Mouse (Mus musculus) limb, embryonic 14.5 days (tissue): ENCODE measurements around the gene Cmtm4. TPM values are rescaled to one million over a fixed set of nuclear protein-coding genes. Genes with fewer than 3 reads are reported as not detected.

Source experiments
- ATAC-seq: fragments of 200-750 bp; cut with Nextera tagmentation; 2 replicates; pipeline ENCODE4 v1.8.0; 2017; ENCODE audit warnings: low read depth, moderate number of reproducible peaks, moderate TSS enrichment; ENCODE audit not compliant: low FRiP score
- DNase-seq: peaks from one replicate; pipeline ENCODE4 v3.0.0-alpha.2; 2015; ENCODE audit warnings: low spot score
- H3K27ac ChIP-seq: fragments of 300-500 bp; sonication (generic); replicated peaks from 2 replicates; pipeline ENCODE4 v1.5.1; 2014; ENCODE audit warnings: low read depth, mild to moderate bottlenecking, low read length, moderate library complexity, mixed read lengths
- H3K27me3 ChIP-seq: fragments of 300-500 bp; sonication (generic); 2 replicates; pipeline ENCODE4 v1.6.1; 2014; ENCODE audit warnings: low read length, mixed read lengths; ENCODE audit not compliant: control insufficient read depth, insufficient read depth
- H3K36me3 ChIP-seq: fragments of 300-500 bp; sonication (generic); 2 replicates; pipeline ENCODE4 v1.6.1; 2014; ENCODE audit warnings: mild to moderate bottlenecking, low read length, moderate library complexity, mixed read lengths; ENCODE audit not compliant: control insufficient read depth, insufficient read depth
- H3K4me1 ChIP-seq: fragments of 300-500 bp; sonication (generic); 2 replicates; pipeline ENCODE4 v1.6.1; 2014; ENCODE audit warnings: antibody characterized with exemption, low read length, mixed read lengths; ENCODE audit not compliant: control insufficient read depth, insufficient read depth
- H3K4me2 ChIP-seq: fragments of 300-500 bp; sonication (generic); replicated peaks from 2 replicates; pipeline ENCODE4 v1.6.1; 2014; ENCODE audit warnings: low read depth, mild to moderate bottlenecking, low read length, moderate library complexity; ENCODE audit not compliant: severe bottlenecking
- H3K4me3 ChIP-seq: fragments of 300-500 bp; sonication (generic); replicated peaks from 2 replicates; pipeline ENCODE4 v1.5.1; 2014; ENCODE audit warnings: low read length
- H3K9ac ChIP-seq: fragments of 300-500 bp; sonication (generic); 2 replicates; pipeline ENCODE4 v1.6.1; 2014; ENCODE audit warnings: mild to moderate bottlenecking, low read depth, low read length, moderate library complexity; ENCODE audit not compliant: severe bottlenecking
- H3K9me3 ChIP-seq: fragments of 300-500 bp; sonication (generic); 2 replicates; pipeline ENCODE4 v1.6.1; 2016; ENCODE audit warnings: low read length; ENCODE audit not compliant: control insufficient read depth
- POLR2A ChIP-seq: fragments of 200-500 bp; IDR thresholded peaks from 2 replicates; pipeline ENCODE4 v1.8.0; 2012; ENCODE audit warnings: inconsistent platforms, mild to moderate bottlenecking, moderate library complexity, borderline replicate concordance; ENCODE audit not compliant: insufficient read depth, insufficient read length; ENCODE audit errors: extremely low read depth
- WGBS: fragments of 180-500 bp; shearing (Covaris S2); extraction: QIAGEN DNeasy Blood & Tissue Kit; methylation state at CpG from one replicate; pipeline ENCODE4 v1.1.7; 2014; 5-methylcytosine and 5-hydroxymethylcytosine counted together
- polyA plus RNA-seq, 2 experiments: library from polyadenylated mRNA; depleted of rRNA in 1 of 2; stranded (reverse) in 1 of 2; unstranded in 1 of 2; fragments of >200 nt; fragmentation: Nextera tagmentation in 1 of 2; extraction: Ambion mirVana in 1 of 2; gene quantifications; 2 replicates each; pipeline versions ENCODE4 v1.2.1 to v1.2.3; 2012 to 2014

The Cmtm4 gene
- polyA plus RNA-seq, 2 experiments, result 4.1 to 18.9 TPM

GRCm38 (mm10) chr8:104380961-104381411 is 14.6 kb downstream of the Cmtm4 start:
- no peak for ATAC-seq
- no peak overlapping the region for H3K4me2 ChIP-seq
- 79% methylated on average over 5 of the region's 5 CpGs for WGBS

GRCm38 (mm10) chr8:104380269-104380668 is 15.3 kb downstream of the Cmtm4 start:
- ATAC-seq (no peak), DNase-seq (no peak)
- Histone ChIP-seq H3K27ac (no peak overlapping the region), H3K27me3 (no peaks in the 10 kb centered on the region), H3K36me3 (no peaks in the 10 kb centered on the region), H3K4me2 (no peak overlapping the region), H3K9me3 (no peaks in the 10 kb centered on the region), H3K4me1 (peaks cover 13% of the 10 kb centered on the region), H3K9ac (no peak overlapping the region), H3K4me3 (no peak overlapping the region)
- no peak for TF ChIP-seq POLR2A
- 86% methylated on average over 7 of the region's 7 CpGs for WGBS

More at GRCm38 (mm10) chr8:104380961-104381411, 14.6 kb downstream of the Cmtm4 start:
- no peak for TF ChIP-seq POLR2A
- Histone ChIP-seq H3K36me3 (no peaks in the 10 kb centered on the region), H3K4me3 (no peak overlapping the region), H3K9ac (no peak overlapping the region), H3K9me3 (no peaks in the 10 kb centered on the region), H3K27ac (no peak overlapping the region), H3K27me3 (no peaks in the 10 kb centered on the region), H3K4me1 (peaks cover 18% of the 10 kb centered on the region)
- no peak for DNase-seq

- no peak for ATAC-seq
- peaks cover 19% of the 10 kb centered on the region for H3K4me1 ChIP-seq
- H3K9me3 ChIP-seq, result no peaks in the 10 kb centered on the region
- TF ChIP-seq POLR2A, result no peak
- no peak overlapping the region for H3K9ac ChIP-seq
- H3K4me2 ChIP-seq, result no peak overlapping the region
- WGBS, result 62% methylated on average over 10 of the region's 10 CpGs
- H3K27me3 ChIP-seq, result no peaks in the 10 kb centered on the region
- H3K4me3 ChIP-seq, result no peak overlapping the region
- no peak overlapping the region for H3K27ac ChIP-seq
- no peaks in the 10 kb centered on the region for H3K36me3 ChIP-seq
- no peak for DNase-seq
Measured at GRCm38 (mm10) chr8:104379301-104379836, 16.2 kb downstream of the Cmtm4 start.

GRCm38 (mm10) chr8:104376669-104377068 is 18.9 kb downstream of the Cmtm4 start:
- Histone ChIP-seq H3K27me3 (no peaks in the 10 kb centered on the region), H3K27ac (no peak overlapping the region; the same call in 1 of the 2 replicates), H3K9ac (no peak overlapping the region), H3K4me3 (no peak overlapping the region), H3K4me1 (peaks cover 8% of the 10 kb centered on the region; the same call in 1 of the 2 replicates), H3K9me3 (no peaks in the 10 kb centered on the region), H3K4me2 (no peak overlapping the region), H3K36me3 (no peaks in the 10 kb centered on the region)
- no peak for TF ChIP-seq POLR2A
- DNase-seq, result no peak
- WGBS, result 45% methylated on average over 11 of the region's 11 CpGs
- ATAC-seq, result no peak

GRCm38 (mm10) chr8:104375959-104376358 is 19.6 kb downstream of the Cmtm4 start:
- ATAC-seq, result no peak
- Histone ChIP-seq H3K4me2 (no peak overlapping the region), H3K4me1 (peaks cover 8% of the 10 kb centered on the region; the same call in 1 of the 2 replicates), H3K9ac (no peak overlapping the region), H3K4me3 (no peak overlapping the region), H3K36me3 (peaks cover 4% of the 10 kb centered on the region; the same call in 1 of the 2 replicates), H3K9me3 (no peaks in the 10 kb centered on the region), H3K27ac (no peak overlapping the region), H3K27me3 (no peaks in the 10 kb centered on the region)
- 65% methylated on average over 5 of the region's 5 CpGs for WGBS
- no peak for TF ChIP-seq POLR2A
- DNase-seq, result no peak
